Mouse (Mus musculus) CH12.LX (cell line): ENCODE results near the gene Nsd2.

Experiments
- BHLHE40 ChIP-seq: IDR thresholded peaks from 2 replicates; pipeline ENCODE4 v1.6.1; 2011; ENCODE audit warnings: mild to moderate bottlenecking, low read depth, low read length, improper control_type of control experiment
- CTCF ChIP-seq, 2 experiments: IDR thresholded peaks in 1 of 2; conservative IDR thresholded peaks in 1 of 2; 2 replicates each; pipeline ENCODE4 v1.5.1; 2011 to 2012; ENCODE audit warnings: low read depth in 2 of 2, low read length in 2 of 2, improper control_type of control experiment in 1 of 2, inconsistent platforms in 1 of 2, mild to moderate bottlenecking in 1 of 2, moderate library complexity in 1 of 2
- ELF1 ChIP-seq: IDR thresholded peaks from 2 replicates; pipeline ENCODE4 v1.6.1; 2014; ENCODE audit warnings: low read depth, mild to moderate bottlenecking, inconsistent platforms, low read length, improper control_type of control experiment
- JUN ChIP-seq: IDR thresholded peaks from 2 replicates; pipeline ENCODE4 v1.6.1; 2011; ENCODE audit warnings: low read depth, mild to moderate bottlenecking, low read length, improper control_type of control experiment, moderate library complexity; ENCODE audit not compliant: insufficient read depth
- JUND ChIP-seq: conservative IDR thresholded peaks from 2 replicates; pipeline ENCODE4 v1.6.1; 2011; ENCODE audit warnings: low read depth, low read length, improper control_type of control experiment
- KAT2A ChIP-seq: IDR thresholded peaks from 2 replicates; pipeline ENCODE4 v1.6.1; 2012; ENCODE audit warnings: low read length, improper control_type of control experiment, inconsistent platforms; ENCODE audit not compliant: insufficient replicate concordance
- MYC ChIP-seq: IDR thresholded peaks from 2 replicates; pipeline ENCODE4 v1.6.1; 2011; ENCODE audit warnings: low read depth, mild to moderate bottlenecking, improper control_type of control experiment, low read length
- POLR2A ChIP-seq: IDR thresholded peaks from 2 replicates; pipeline ENCODE4 v1.6.1; 2011; ENCODE audit warnings: low read depth, mild to moderate bottlenecking, improper control_type of control experiment, low read length
- SMC3 ChIP-seq: IDR thresholded peaks from 2 replicates; pipeline ENCODE4 v1.6.1; 2011; ENCODE audit warnings: low read depth, low read length, improper control_type of control experiment
- UBTF ChIP-seq: IDR thresholded peaks from 2 replicates; pipeline ENCODE4 v1.6.1; 2012; ENCODE audit warnings: low read depth, mild to moderate bottlenecking, inconsistent platforms, low read length, improper control_type of control experiment, moderate library complexity
- USF2 ChIP-seq: conservative IDR thresholded peaks from 2 replicates; pipeline ENCODE4 v1.6.1; 2011; ENCODE audit warnings: low read depth, low read length, improper control_type of control experiment

- TF ChIP-seq SMC3 (no peak), POLR2A (no peak), BHLHE40 (no peak), USF2 (no peak), MYC (no peak), CTCF (conservative IDR thresholded peaks at IDR 0.05 in 1 of 2, IDR thresholded peaks at IDR 0.05 in 1 of 2; ENCODE audit: low read depth in 2 of 2, low read length in 2 of 2) (no peak), JUN (no peak), JUND (no peak), ELF1 (no peak), UBTF (no peak), KAT2A (no peak)
Measured at GRCm38 (mm10) chr5:33828107-33828506, 7.6 kb downstream of the Nsd2 start.
